Mouse (Mus musculus): Measurements from ENCODE around the gene Cyp11a1. TPM values are rescaled to one million over a fixed set of nuclear protein-coding genes. Genes with fewer than 3 reads are reported as not detected.

The Cyp11a1 gene
- polyA plus RNA-seq, 1 experiment from 2014 or later = 0.81 TPM

Other genes with a start within 250 kb of the Cyp11a1 start
- gene Clk3, start 240.6 kb upstream of the Cyp11a1 start, polyA plus RNA-seq (2015; fragmentation: Nextera tagmentation; extraction: Ambion mirVana) = 77.3 and 82.8 TPM in 2 replicates
- 7.3 and 10.6 TPM in 2 replicates for gene Arid3b, start 169.6 kb upstream of the Cyp11a1 start, polyA plus RNA-seq (2015; fragmentation: Nextera tagmentation; extraction: Ambion mirVana)
- gene Ubl7, start 95.4 kb upstream of the Cyp11a1 start, polyA plus RNA-seq (2015; fragmentation: Nextera tagmentation; extraction: Ambion mirVana) = 119 and 121 TPM in 2 replicates
- gene Sema7a, start 66.3 kb upstream of the Cyp11a1 start, polyA plus RNA-seq (2015; fragmentation: Nextera tagmentation; extraction: Ambion mirVana) = 0.27 and 0.97 TPM in 2 replicates
- gene Stra6, start 57.4 kb downstream of the Cyp11a1 start, polyA plus RNA-seq (2015; fragmentation: Nextera tagmentation; extraction: Ambion mirVana) = 25.3 and 29.9 TPM in 2 replicates
- 0.15 and 0.20 TPM in 2 replicates for gene Ccdc33, start 112.4 kb downstream of the Cyp11a1 start, polyA plus RNA-seq (2015; fragmentation: Nextera tagmentation; extraction: Ambion mirVana)
- 207 and 210 TPM in 2 replicates for gene Islr, start 197.9 kb downstream of the Cyp11a1 start, polyA plus RNA-seq (2015; fragmentation: Nextera tagmentation; extraction: Ambion mirVana)
- 2.0 and 2.1 TPM in 2 replicates for gene Islr2, start 197.9 kb downstream of the Cyp11a1 start, polyA plus RNA-seq (2015; fragmentation: Nextera tagmentation; extraction: Ambion mirVana)
- gene Pml, start 243.4 kb downstream of the Cyp11a1 start, polyA plus RNA-seq (2015; fragmentation: Nextera tagmentation; extraction: Ambion mirVana) = 15.3 and 18.2 TPM in 2 replicates
- 44.2 and 45.6 TPM in 2 replicates for gene Stoml1, start 246.8 kb downstream of the Cyp11a1 start, polyA plus RNA-seq (2015; fragmentation: Nextera tagmentation; extraction: Ambion mirVana)

All from limb, embryonic 13.5 days (tissue).